Mouse (Mus musculus): ENCODE measurements around the gene Psmg1.
"Not testable (repeated sequence)": the region's sequence is repeated elsewhere in the genome, so short reads cannot be mapped to it uniquely, and the experiment has no call there.

GRCm38 (mm10) chr16:96009124-96009523, 18.4 kb upstream of the Psmg1 start:
- TF ChIP-seq POLR2A (IDR thresholded peaks at IDR 0.05; ENCODE audit: borderline replicate concordance, extremely low read depth, insufficient read depth, insufficient read length, poor library complexity, severe bottlenecking); CTCF (IDR thresholded peaks at IDR 0.05; ENCODE audit: borderline replicate concordance, extremely low read depth, insufficient read depth, insufficient read length): not testable (repeated sequence)

Data from brain, embryonic 14.5 days (tissue).